Mouse (Mus musculus): ENCODE measurements at regions not wholly inside any gene's neighbourhood (a gene's known extent, or its start where the extent isn't known, plus 50 kb on each side); places are given as distances from the start of the nearest gene placed in this dataset.

DNA sequence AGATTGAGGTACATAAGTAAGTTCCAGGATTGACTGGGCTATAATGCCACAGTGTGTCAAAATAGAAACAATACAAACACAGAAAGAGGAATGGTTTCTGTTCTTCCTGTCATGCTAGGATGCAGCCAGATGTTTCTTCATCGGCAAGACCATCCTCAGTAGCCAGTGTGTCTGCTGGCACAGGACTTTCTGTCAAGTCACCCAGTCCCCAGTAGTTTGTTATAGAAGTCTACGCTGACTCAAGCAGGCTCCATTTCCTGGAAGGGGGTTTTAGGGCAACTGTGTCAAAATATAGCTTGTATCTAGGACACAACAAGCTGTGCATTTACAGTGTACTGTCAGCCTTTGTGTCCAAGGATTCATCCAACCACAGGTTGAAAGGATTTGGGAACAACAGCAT is 86.7 kb upstream of the Egln3 start:
- Histone ChIP-seq H3K9ac (ENCODE audit: low read depth, low read length) (no peak overlapping the region), H3K79me2 (replicated peaks; ENCODE audit: control insufficient read depth, insufficient read depth, low read length) (no peaks in the 10 kb centered on the region), H3K27ac (no peak overlapping the region), H3K27me3 (ENCODE audit: control insufficient read depth, insufficient read depth, low read length) (no peaks in the 10 kb centered on the region), H3K4me3 (no peak overlapping the region), H3K4me1 (ENCODE audit: control insufficient read depth, insufficient read depth, low read length) (peaks cover 13% of the 10 kb centered on the region), H3K36me3 (ENCODE audit: control insufficient read depth, insufficient read depth, low read length) (no peaks in the 10 kb centered on the region)
- intact Hi-C loops (cut with DNase I): no loop called here
- TF ChIP-seq POLR2A (IDR thresholded peaks at IDR 0.05; ENCODE audit: insufficient read depth, low read depth, low read length): no peak
- no peak for TF ChIP-seq CTCF (IDR thresholded peaks at IDR 0.05)
- TF ChIP-seq EP300 (IDR thresholded peaks at IDR 0.05; ENCODE audit: insufficient read depth, low read depth, low read length): no peak
- no peak for DNase-seq
- 71% methylated on average over 2 of the region's 2 CpGs for WGBS

DNA sequence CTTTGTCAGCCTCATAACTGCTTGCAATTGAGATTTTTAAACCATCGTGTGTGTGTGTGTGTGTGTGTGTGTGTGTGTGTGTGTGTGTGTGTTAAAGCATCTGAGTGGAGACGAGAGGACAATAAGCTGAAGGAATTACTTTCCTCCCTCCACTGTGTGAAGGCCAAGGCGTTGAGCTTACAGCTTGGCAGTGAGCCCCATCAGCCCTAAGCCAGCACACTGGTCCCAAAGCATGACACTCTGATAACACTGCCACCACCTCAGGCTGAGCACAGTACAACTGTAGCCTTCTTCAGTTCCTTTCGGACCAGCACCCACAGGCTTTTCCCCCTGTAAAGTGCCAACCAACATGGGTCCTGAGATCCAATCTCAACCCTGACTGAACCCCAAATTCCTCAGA is 85.1 kb upstream of the Egln3 start:
- Histone ChIP-seq H3K4me3 (no peak overlapping the region), H3K27me3 (ENCODE audit: control insufficient read depth, insufficient read depth, low read length) (no peaks in the 10 kb centered on the region), H3K79me2 (replicated peaks; ENCODE audit: control insufficient read depth, insufficient read depth, low read length) (no peaks in the 10 kb centered on the region), H3K27ac (no peak overlapping the region), H3K36me3 (ENCODE audit: control insufficient read depth, insufficient read depth, low read length) (no peaks in the 10 kb centered on the region), H3K9ac (ENCODE audit: low read depth, low read length) (no peak overlapping the region), H3K4me1 (ENCODE audit: control insufficient read depth, insufficient read depth, low read length) (peaks cover 13% of the 10 kb centered on the region)
- DNase-seq: peak in 1 of 2 experiments; percentile 41
- intact Hi-C loops (cut with DNase I): no loop called here
- TF ChIP-seq POLR2A (IDR thresholded peaks at IDR 0.05; ENCODE audit: insufficient read depth, low read depth, low read length) (no peak), EP300 (IDR thresholded peaks at IDR 0.05; ENCODE audit: insufficient read depth, low read depth, low read length) (no peak), CTCF (IDR thresholded peaks at IDR 0.05) (no peak)
- WGBS: 35% methylated on average over 4 of the region's 4 CpGs

GRCm38 (mm10) chr12:54288041-54288502 is 84.4 kb upstream of the Egln3 start:
- DNase-seq: no peak
- no peaks in the 10 kb centered on the region for H3K27me3 ChIP-seq (ENCODE audit: control insufficient read depth, insufficient read depth, low read length)
- WGBS: 84% methylated on average over 6 of the region's 6 CpGs
- intact Hi-C loops (cut with DNase I): no loop called here
- H3K36me3 ChIP-seq (ENCODE audit: control insufficient read depth, insufficient read depth, low read length): no peaks in the 10 kb centered on the region
- TF ChIP-seq CTCF (IDR thresholded peaks at IDR 0.05): no peak
- no peaks in the 10 kb centered on the region for H3K79me2 ChIP-seq (replicated peaks; ENCODE audit: control insufficient read depth, insufficient read depth, low read length)
- no peak overlapping the region for H3K9ac ChIP-seq (ENCODE audit: low read depth, low read length)
- peaks cover 13% of the 10 kb centered on the region for H3K4me1 ChIP-seq (ENCODE audit: control insufficient read depth, insufficient read depth, low read length)
- H3K4me3 ChIP-seq: no peak overlapping the region
- peak overlapping the region; percentile 65 for H3K27ac ChIP-seq

DNA sequence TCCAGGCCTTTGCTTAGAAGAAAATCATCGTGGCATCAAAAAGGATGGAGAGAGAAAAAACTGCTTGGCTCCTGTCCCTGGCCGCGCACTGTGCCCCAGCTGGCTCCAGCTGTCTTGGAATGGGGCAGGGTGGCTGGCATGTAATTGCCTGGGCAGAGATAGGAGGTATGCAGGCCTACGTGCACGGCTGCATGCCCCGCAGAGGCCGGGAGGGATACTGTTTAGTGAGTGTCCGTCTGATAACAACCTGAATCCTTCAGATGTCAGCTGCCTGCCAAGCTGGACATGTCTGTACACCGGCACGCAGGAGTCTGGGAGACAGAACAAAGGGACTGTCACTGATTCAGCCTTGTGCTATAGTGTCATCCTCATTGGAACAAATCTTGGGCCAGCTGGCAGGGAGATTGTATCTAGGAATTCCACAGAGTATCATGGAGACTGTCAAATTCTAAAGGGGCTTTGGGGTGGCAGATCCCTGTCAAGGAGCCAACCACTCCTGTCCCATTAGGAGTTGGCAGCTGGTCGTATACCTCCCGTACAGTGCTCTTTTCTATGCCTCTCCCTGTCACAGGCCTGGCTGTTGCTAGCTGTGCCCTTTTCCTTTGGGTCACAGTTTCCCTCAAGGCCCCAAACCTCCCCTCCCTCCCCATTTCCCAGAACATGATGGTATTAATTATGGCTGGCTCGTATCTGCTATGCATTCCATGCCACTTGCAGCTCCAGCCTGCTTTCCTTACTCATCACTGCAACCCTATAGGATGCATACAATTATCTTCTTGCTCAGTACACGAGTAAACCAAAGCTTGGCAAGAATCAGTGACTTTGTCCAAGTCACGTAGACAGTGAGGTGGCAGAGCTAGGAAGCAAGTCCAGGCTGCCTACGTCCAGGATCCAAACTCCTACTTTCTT is 83.5 kb upstream of the Egln3 start:
- peaks cover 13% of the 10 kb centered on the region for H3K4me1 ChIP-seq (ENCODE audit: control insufficient read depth, insufficient read depth, low read length)
- TF ChIP-seq CTCF (IDR thresholded peaks at IDR 0.05): no peak
- TF ChIP-seq EP300 (IDR thresholded peaks at IDR 0.05; ENCODE audit: insufficient read depth, low read depth, low read length): peak; percentile 56; the same call in 1 of the 2 replicates
- H3K79me2 ChIP-seq (replicated peaks; ENCODE audit: control insufficient read depth, insufficient read depth, low read length): no peaks in the 10 kb centered on the region
- H3K36me3 ChIP-seq (ENCODE audit: control insufficient read depth, insufficient read depth, low read length): no peaks in the 10 kb centered on the region
- peak; percentile 64 to 80 for DNase-seq
- intact Hi-C loops (cut with DNase I): no loop called here
- WGBS: 44% methylated on average over 16 of the region's 16 CpGs
- H3K4me3 ChIP-seq: no peak overlapping the region
- H3K27me3 ChIP-seq (ENCODE audit: control insufficient read depth, insufficient read depth, low read length): no peaks in the 10 kb centered on the region
- peak overlapping the region; percentile 65 for H3K27ac ChIP-seq
- no peak overlapping the region for H3K9ac ChIP-seq (ENCODE audit: low read depth, low read length)

DNA sequence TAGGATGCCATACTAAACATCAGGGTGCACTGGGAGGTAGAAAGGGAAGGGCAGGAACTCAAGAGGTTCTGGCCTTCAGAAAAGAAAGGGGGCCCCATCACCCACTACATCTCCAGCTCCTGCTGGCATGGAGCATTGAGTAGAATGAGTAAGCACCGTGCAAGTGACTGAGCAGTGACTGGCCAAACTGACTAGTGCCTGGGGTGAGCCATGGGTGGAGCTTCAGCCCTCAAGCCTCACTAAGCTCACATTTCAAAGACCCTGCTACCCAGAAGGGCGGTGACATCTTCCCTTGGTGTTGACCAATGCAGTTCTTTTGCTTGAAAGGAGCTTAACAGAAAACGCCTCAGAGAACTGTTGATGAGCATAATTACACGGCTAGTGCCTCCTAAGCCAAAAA is 80.0 kb upstream of the Egln3 start:
- Histone ChIP-seq H3K9ac (ENCODE audit: low read depth, low read length) (no peak overlapping the region), H3K79me2 (replicated peaks; ENCODE audit: control insufficient read depth, insufficient read depth, low read length) (no peaks in the 10 kb centered on the region), H3K27me3 (ENCODE audit: control insufficient read depth, insufficient read depth, low read length) (no peaks in the 10 kb centered on the region), H3K36me3 (ENCODE audit: control insufficient read depth, insufficient read depth, low read length) (no peaks in the 10 kb centered on the region), H3K4me3 (no peak overlapping the region), H3K4me1 (ENCODE audit: control insufficient read depth, insufficient read depth, low read length) (peaks cover 9% of the 10 kb centered on the region), H3K27ac (no peak overlapping the region)
- intact Hi-C loops (cut with DNase I): loop anchor here (2.0 kb wide), 1 partner anchor 79 kb away; no protein-coding TSS in a partner anchor
- WGBS: 64% methylated on average over 4 of the region's 4 CpGs
- DNase-seq: no peak
- no peak for TF ChIP-seq POLR2A (IDR thresholded peaks at IDR 0.05; ENCODE audit: insufficient read depth, low read depth, low read length)
- no peak for TF ChIP-seq EP300 (IDR thresholded peaks at IDR 0.05; ENCODE audit: insufficient read depth, low read depth, low read length)
- no peak for TF ChIP-seq CTCF (IDR thresholded peaks at IDR 0.05)

- no peaks in the 10 kb centered on the region for H3K79me2 ChIP-seq (replicated peaks; ENCODE audit: control insufficient read depth, insufficient read depth, low read length)
- WGBS: 75% methylated on average over 1 of the region's 1 CpGs
- peaks cover 7% of the 10 kb centered on the region for H3K4me1 ChIP-seq (ENCODE audit: control insufficient read depth, insufficient read depth, low read length)
- no peak for DNase-seq
- H3K27ac ChIP-seq: no peak overlapping the region
- no peak overlapping the region for H3K9ac ChIP-seq (ENCODE audit: low read depth, low read length)
- H3K27me3 ChIP-seq (ENCODE audit: control insufficient read depth, insufficient read depth, low read length): no peaks in the 10 kb centered on the region
- no peaks in the 10 kb centered on the region for H3K36me3 ChIP-seq (ENCODE audit: control insufficient read depth, insufficient read depth, low read length)
- TF ChIP-seq CTCF (IDR thresholded peaks at IDR 0.05) (no peak), EP300 (IDR thresholded peaks at IDR 0.05; ENCODE audit: insufficient read depth, low read depth, low read length) (no peak), POLR2A (IDR thresholded peaks at IDR 0.05; ENCODE audit: insufficient read depth, low read depth, low read length) (no peak)
- H3K4me3 ChIP-seq: no peak overlapping the region
- intact Hi-C loops (cut with DNase I): loop anchor here (2.0 kb wide), 1 partner anchor 78 kb away; no protein-coding TSS in a partner anchor
Measured at GRCm38 (mm10) chr12:54283011-54283410, 79.4 kb upstream of the Egln3 start.
